In the genomic region with DNA sequence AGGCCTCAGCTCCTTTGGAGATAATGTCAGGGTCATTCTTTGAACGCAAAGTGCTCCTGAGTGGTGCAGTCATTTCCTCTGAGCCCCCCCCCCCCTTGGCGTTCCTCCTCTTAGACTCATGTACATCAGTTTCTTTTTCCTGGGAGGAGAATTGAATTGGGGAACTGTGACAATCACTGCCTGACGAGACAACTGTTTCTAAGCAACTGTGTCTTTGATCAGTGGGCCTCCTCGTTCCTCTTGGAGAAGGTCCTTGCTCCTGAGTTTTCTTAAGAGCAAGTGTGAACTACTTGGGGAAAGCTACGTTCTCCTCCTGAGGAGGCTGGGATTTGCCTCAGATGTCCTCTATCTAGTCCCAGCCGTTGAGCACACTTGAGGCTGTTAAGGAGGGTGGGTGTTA, we compare ENCODE assay signal across 17 mouse cellular contexts.
"Had no signal": no experiment of that assay in that cellular context is flagged by ENCODE, and none has a peak within 500 bp of the region (broad histone marks: within the 10 kb centered on the region; RNA-seq: fewer than 3 reads in every experiment).

No protein-coding gene starts in this region.

- H3K4me3 ChIP-seq: left cerebral cortex, adult 2 months; liver, embryonic 13.5 days; neural tube, embryonic 12.5 days; neural tube, embryonic 15.5 days had no signal

- H3K36me3 ChIP-seq: liver, embryonic 13.5 days; neural tube, embryonic 12.5 days; neural tube, embryonic 15.5 days had no signal

- H3K27ac ChIP-seq: left cerebral cortex, adult 2 months; liver, embryonic 13.5 days; neural tube, embryonic 12.5 days; neural tube, embryonic 15.5 days had no signal

- H3K9me3 ChIP-seq: liver, embryonic 13.5 days; neural tube, embryonic 12.5 days; neural tube, embryonic 15.5 days had no signal

- H3K9ac ChIP-seq: liver, embryonic 13.5 days; neural tube, embryonic 12.5 days; neural tube, embryonic 15.5 days had no signal

- H3K4me1 ChIP-seq: liver, embryonic 13.5 days; neural tube, embryonic 12.5 days; neural tube, embryonic 15.5 days had no signal

- DNase-seq: kidney, adult 18-20 months; kidney, adult 9 months; kidney, postnatal 25 days; layer of hippocampus, postnatal 36 days; liver, embryonic 13.5 days; lung, adult 2 months; lung, postnatal 14 days; lung, postnatal 4 days; midbrain, embryonic 14.5 days; right cerebral cortex, postnatal 25 days; thymus, adult 18-20 months; thymus, postnatal 14 days; thymus, postnatal 4 days had no signal

- H3K4me2 ChIP-seq: liver, embryonic 13.5 days; midbrain, embryonic 11.5 days; neural tube, embryonic 12.5 days; neural tube, embryonic 15.5 days had no signal

- H3K27me3 ChIP-seq: liver, embryonic 13.5 days; neural tube, embryonic 12.5 days; neural tube, embryonic 15.5 days had no signal
